Mouse (Mus musculus) cerebellum, postnatal 14 days (tissue): ENCODE measurements around the gene Pitpnm2.

Experiments used
- DNase-seq, 2 experiments: peaks; one replicate each; pipeline ENCODE4 v3.0.0; 2021; ENCODE audit warnings: mixed read lengths in 2 of 2

Pitpnm2 gene

DNA sequence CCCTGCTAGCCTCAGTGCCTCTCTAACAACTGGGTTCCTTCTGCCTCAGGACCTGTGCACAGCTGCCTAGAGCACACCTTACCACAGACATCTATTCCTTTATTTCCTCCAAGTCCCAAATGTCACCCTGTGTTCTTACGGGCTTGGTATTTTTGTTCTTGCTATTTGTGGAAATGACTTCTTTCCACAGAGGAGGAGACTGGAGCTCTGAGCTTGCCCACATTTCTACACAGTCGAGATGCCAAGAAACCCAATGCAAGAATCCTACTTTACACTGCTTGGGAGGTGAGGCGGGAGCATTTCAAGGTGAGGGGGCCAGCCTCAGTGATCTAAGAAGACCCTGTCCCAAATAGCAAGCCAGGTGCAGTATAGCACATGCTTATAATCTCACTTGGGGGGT, 164.0 kb downstream of the Pitpnm2 start:
- no peak for DNase-seq

DNA sequence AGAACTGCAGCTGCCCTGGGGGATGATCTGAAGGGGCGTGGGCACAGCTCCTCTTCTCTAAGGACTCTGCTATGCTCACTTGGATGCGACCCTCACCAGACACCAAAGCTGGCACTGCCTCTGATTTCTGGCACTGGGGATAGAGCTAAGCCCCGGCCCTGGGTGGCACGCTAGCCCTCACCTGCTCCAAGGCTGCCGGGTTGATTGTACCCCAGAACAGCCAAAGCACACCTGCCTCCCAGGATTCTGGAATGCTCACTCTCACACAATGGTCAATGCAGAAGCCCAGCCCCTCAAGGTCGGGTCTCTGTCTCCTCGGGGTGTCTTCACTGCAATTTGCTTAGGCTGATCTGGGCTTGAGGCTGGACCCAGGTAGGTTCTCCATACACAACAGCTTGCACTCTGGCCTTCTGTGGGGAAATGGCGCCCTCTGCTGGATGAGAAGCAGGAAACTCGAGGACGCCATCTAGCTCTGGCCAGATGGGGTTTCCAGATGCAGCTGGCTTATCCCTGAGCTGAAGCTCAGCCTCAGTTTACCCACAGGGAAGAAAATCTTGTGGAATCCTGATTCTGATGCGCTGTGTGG, 164.9 kb downstream of the Pitpnm2 start:
- DNase-seq: peak; percentile 91 to 95

DNA sequence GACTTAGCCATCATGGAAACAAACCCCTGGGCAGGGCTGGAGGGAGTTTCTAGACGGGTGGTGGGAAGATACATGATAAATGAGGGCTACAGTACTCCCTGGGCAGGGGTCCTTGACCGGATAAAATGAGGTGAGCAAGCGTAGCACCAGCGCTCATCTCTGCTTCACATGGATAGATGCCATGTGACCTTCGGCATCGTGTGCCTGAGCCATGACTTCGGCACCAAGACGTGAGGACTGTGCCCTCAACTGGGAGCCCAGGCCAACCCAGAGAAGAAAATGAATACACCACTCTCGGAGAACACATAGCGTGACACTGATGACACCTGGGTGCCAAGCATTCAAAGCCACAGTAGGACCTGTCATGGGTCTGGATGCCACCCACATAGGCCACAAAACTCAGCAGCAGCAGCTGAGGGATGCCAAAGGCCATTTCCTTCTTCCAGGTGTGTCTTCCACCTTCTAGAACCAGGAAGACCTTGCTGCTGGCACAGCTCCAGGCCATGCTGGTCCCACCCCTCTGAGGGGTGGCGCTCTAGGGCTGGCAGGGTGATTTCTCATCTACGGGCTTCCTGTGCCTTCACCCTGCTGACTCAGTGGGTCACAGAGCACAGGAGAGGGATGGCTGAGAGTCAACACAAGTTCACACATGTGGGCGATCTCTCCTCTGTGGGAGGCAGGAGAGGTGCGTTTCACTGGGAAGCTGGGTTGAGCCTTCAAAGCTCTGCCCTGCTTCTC, 165.5 kb downstream of the Pitpnm2 start:
- DNase-seq: peak in 1 of 2 experiments; percentile 46

DNA sequence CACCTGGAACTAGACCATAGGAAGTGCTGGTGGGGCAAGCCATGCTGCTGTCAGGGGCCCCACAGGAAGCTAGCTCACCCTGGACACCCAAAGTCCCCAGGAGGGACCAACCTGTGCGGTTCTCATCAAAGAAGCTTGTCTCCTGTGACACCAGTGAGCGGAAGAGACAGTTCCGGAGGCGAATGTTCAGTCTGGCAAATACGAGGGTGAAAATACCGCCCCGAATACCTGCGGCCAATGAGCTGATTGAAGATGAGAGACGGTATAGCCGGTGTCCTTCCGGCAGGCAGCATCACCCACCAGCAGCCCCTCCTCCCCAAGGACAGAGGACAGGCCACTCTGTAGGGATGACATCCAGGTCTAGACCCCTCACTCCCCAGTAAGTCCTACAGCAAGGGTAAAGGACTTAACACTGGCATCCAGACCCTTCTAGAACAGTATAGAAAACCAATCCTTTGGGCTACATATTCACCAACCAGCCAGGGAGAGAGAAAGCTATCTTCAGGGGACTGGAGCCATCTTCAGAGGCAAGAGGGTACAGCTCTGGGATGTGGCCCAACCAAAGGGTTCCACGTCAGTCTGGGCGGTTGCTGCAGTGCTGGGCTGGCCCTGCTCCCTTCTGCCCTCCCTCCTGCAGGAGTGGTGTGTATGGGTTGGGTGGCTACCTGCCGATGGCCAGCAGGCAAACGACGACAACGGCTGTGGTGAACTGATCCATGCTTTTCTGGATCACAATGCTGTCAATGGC, 166.4 kb downstream of the Pitpnm2 start:
- peak in 1 of 2 experiments; percentile 44 for DNase-seq

DNA sequence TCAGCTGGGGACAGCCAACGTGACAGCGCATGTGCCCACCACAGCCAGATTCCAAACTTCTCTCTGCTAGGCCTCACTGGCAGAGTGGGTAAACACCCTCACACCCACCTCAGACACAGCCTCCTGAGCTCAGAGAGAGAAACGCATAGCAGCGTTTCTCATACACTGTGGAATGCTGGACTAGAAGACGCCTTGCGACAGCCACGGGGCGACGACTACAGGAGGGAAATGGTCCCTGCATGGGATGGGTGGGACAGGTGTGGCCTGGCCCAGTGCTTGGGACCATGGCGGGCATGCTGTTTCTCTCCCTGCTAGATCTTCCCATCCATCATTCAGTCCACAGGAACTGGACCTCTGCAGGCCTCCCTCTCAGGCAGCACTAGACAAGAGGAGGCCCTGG, 167.1 kb downstream of the Pitpnm2 start:
- DNase-seq: peak in 1 of 2 experiments; percentile 5

DNA sequence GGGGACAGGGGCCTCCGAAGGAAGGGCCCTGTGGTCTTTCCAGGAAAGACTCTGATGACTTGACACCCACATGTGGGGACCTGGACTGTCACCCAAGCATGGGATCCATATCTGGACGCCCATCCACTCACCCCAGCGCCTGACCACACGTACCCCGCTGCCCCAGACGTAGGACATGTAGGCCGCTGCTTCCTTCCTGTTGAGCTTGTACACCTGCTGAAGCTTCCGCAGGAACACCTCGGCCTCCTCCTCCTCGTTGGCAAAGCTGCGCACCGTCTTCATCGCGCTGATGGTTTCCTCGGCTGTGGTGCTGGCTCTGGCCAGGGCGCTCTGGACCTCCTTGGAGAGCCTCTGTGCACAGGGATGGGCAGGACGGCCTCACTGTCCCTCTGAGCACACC, 169.7 kb downstream of the Pitpnm2 start:
- DNase-seq: no peak

DNA sequence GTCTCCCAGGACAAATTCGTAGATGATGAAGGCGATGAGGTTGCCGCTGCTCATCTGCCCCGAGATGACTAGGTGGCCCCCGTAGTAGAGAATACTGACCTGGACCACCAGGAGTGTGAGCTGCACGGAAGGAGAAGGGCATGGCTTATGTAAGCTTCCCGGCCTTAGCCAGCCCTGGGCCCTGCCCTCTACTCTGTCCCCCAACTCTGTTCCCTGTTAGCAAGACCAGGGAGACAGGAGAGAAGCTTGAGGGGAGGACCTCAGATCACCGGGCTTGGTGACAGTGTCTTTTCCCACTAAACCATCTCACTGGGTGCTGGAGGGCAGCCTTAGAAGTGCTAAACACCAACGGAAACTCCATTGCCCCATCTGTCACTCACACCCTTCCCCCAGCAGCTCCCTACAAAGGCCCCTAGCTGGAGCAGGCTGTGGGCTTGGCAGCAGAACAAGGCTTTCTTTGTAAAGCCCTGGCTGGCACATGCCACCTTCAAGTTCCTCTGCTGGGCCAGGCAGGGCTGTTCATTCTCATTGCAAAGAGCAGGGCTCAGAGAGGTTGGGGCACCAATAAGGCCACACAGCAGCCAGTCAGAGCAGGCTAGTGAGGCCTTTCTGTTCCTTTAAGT, 170.7 kb downstream of the Pitpnm2 start:
- DNase-seq: peak; percentile 58 to 64

DNA sequence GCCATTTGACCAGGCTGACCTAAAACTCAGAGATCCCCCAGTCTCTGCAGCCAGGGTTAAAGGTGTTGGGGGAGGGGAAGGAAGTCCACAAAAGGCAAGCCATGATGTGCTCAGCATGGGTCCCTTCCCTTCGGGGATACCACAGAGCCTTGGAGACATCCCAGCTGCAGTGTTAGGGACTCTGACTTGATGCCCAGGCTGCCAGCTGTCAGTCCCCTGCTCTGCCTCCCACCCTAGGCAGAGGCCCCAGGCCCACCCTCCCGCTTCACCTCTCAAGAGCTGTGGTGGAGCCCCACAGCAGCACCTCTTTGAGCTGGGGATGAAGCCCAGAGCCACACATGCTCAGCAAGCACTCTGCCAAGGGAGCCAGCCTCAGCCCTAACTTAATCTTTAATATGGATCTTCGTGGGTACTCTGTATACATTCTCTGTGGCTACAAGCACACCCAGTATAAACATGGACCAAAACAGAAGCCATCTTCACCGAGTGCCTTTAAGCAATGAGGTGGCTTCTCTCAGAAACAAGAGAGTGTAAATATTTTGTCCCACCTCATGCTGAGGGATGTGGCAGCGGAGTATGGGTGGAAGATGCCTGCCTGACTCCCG, 171.6 kb downstream of the Pitpnm2 start:
- DNase-seq: peak in 1 of 2 experiments; percentile 12

DNA sequence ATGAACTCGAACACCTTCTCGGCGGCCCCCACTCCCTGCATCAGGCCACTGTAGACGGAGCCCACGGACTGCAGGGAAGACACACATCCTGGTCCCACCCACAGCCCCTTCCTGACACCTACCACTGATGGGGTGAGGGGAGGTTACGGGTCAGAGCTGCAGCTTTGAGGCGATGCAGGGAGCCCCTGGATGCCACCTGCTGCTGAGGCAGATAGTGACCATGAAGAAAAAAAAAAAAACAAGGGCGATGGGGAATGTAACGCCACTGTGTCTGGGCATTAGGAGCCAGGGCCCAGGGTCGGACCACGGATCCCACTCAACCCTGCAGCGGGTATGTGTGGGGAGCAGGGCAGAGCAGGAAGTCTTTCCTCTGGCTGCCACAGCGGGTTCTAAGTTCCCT, 172.3 kb downstream of the Pitpnm2 start:
- DNase-seq: no peak

DNA sequence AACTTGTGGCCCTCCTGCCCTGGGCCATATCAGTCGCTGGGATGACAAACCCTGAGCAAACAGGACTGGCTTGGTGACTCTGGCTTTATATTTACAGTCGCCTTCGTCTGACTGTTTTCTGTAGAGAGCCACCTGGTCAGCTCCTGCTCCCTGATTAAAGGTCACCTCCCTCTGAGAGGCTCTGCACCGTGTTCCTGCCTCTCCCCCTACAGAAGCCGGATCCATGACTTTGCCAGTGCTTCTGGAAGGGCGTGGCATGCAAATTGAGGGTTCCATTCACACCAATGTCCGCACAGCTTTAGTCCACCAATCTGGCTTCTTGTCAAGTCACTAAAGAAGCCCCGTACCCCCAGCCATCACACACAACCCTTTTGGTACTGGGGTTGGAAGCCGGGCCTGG, 173.0 kb downstream of the Pitpnm2 start:
- no peak for DNase-seq

DNA sequence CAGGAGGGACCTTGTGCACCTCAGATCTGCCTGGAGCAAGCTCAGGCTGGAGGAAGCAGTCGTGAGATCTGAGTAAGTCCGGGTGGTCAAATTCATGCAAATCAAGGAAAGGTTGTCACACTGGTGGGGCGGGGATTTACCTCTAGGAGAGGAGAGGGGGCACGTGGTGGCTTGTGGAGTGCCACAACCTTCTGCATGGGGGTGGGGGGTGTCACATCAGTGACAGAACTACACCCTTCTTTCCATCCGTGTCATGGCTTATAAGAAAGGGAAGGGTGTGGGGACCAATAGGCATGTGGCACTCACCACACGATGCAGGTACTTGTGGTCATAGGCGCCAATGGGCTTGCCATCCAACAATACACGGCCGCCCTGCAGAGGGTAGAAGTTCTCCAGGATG, 173.8 kb downstream of the Pitpnm2 start:
- no peak for DNase-seq

DNA sequence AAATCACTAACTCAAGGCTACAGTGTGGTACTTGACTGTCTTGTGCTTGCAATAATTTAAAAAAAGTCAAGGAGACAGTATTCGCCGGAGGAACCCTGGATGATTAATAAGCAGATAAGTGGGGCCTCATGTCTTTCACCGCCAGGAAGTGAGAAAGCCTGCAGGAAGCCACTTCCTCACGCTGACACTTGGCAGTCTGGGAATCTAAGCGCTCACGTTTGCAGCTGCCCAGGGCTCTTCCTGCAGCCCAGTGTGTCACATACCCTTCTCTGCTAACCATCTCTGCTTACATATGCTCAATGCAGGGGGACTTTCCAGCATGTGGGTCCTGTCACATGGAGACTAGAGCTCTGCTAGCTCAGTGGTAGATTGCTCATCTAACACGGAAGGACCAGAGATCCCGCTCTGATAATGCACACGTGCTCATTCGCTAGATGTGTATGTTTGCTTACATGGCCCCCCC, 174.7 kb downstream of the Pitpnm2 start:
- DNase-seq: no peak

DNA sequence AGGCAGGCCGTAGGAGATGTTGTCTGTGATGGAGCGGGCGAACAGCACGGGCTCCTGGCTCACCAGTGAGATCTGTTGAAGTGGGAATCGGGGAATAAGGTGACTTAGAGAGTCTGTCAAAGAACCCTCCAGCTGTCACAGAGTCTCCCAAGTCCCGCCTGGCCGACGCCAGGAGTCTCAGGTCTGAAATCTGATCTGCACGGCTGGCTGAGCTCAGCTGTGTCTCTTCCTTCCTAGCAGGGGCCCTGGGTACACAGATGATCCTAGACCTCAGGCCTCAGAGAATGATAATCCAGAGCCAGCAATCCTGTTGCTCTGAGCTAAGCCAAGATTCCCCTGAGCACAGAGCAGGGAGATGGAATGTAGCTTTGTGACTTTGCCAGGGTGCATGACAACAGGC, 175.9 kb downstream of the Pitpnm2 start:
- no peak for DNase-seq

DNA sequence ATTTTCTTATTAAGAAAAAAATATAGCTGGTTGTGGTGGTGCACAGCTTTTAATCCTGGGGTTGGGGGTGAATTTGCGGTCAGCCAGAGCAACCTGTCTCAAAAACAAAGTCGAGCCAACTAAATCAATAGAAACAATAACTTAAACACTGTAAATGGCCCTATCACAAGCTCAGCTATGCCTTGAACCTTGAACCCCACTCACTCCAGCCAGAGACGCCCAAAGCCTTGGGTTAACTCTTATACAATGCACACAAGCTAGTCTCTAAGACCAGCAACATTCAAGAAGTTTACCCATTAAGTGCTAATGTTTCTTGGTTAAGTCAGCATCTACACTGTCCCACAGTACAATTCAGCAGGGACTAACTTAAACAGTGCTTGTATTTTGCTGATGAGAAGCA, 179.9 kb downstream of the Pitpnm2 start:
- DNase-seq: no peak
